Mouse (Mus musculus): Measurements from ENCODE around the gene Glipr1.
"Not testable (repeated sequence)": the region's sequence is repeated elsewhere in the genome, so short reads cannot be mapped to it uniquely, and the experiment has no call there.

Gene Glipr1

DNA sequence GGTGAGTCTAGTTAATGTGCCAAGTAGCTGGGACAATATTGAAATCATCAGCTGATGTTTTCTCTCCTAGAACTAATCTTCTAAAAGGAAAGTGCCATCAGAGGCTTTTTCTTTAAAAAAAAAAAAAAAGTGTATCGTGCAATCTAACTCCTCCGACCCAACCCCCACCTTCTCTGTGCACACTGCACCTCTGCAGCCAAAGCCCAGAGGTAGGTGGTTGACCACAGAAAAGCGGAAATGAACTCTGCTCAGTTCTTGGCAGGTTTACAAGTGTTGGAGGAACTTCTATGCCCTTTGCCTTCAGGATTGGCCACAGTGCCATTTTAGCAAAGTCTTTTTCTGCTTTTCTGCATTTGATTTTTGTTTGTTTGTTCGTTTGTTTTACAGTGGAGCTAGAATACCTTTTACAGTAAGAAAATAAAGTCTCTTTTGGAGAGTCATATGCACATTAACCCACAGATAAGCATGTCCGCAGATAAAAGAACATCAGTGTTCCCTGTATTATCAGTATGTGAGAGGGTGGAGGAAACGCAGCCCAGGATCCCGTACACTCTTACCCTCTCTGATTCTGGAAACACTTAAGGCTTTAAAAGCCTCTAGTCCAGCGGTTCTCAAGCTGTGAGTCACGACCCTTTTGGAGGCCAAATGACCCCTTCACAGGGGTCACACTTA is at the start of gene Glipr1:
Gene Glipr1, minus strand, starts transcription at position 88 of the 672 bp plus-strand sequence.
- no peak for DNase-seq (ENCODE audit: low spot score)

- not testable (repeated sequence) for DNase-seq (ENCODE audit: low spot score)
Measured at GRCm38 (mm10) chr10:112051956-112052355, 49.5 kb upstream of the Glipr1 start.

GRCm38 (mm10) chr10:112051220-112051619 is 48.8 kb upstream of the Glipr1 start:
- DNase-seq (ENCODE audit: low spot score): no peak

DNA sequence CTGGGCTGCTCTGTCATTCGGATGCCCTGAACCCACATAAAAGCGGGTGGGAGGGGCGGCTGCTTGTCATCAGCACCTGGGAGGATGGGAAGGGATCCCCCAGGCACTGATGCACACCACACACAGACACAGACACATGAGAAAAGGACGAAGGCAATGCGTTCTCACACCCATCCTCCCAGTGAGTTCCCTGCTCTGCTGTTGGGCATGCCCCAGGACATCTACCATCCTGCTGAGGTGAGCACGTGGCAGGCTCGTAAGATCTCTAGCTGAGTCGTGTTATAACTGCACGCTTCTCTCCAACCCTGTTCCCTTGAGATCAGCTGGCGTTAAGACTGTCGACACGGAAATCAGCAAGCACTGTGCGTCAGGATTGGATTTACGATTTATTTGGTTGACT is 41.9 kb upstream of the Glipr1 start:
- DNase-seq (ENCODE audit: low spot score): not testable (repeated sequence)

DNA sequence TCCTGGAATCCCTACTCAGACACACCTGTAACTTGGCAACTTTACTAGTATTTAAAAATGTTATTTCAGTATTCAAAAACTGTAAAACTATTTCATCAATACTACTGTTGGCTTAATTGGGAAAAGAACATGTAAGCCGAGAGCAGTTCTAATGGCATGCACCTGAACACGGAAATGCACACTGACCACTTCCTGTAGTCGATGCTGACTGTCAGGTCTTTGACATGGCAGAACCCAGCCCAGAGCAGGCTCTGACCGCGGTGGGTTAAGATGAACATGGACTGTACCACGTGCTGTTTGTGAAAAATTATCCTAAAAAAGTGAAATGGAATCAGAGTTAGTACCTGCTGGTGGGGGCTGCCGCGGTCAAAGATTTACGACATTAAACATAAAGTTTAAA is 41.1 kb upstream of the Glipr1 start:
- DNase-seq (ENCODE audit: low spot score): not testable (repeated sequence)

DNA sequence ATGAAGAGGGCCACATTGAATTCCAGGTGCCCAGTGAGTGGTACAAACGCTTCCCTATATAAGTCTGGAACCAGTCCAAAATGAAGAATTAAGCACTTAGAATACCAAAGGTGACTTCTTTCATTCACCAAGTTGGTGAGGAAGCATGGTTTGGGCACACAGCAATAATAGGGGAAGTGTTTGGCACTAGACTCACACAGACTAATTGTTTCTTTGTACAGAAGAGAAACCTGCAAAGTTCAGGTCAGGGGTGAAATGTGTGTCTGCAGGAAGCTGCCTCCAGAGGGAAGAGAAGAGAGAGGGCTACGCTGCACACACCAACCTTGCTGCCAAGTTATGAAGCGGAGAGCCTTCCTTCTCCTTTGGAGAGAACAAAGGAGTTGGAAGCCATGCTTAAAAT is 26.3 kb upstream of the Glipr1 start:
- DNase-seq (ENCODE audit: low spot score): not testable (repeated sequence)

DNA sequence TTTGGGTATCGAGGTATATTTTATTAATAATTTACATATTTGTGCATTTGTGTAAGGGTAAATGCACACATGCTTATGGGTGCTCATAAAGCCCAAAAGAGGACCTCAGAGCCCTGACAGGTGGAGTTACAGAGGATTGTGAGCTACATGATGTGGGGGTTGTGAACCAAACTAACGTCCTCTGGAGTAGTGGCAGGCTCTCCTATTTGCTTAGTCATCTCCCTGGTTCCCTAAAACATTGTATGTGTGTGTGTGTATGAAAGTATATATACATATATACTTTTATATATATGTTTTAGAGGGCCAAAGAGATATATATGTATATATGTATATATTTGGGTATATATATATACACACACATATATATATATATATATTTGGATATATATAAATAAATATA is 21.2 kb upstream of the Glipr1 start:
- no peak for DNase-seq (ENCODE audit: low spot score)

DNA sequence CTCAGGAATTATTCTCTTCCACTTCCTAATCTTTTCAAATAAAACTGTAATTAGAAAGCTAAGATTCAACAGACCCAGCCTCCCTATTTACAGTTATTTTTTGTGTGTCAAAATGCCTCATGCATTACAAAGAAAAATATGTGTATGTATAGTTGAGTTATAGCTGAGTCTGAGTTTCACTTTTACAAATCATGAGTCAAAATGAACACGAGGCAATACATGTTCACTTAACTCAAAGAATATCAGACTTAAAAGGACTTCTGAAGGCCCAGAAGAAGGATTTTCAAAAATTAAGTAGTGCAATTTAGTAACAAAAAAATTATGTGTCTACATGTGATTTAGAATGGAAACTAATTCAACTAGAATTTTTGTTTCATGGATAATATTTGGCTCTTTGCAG is 7.1 kb upstream of the Glipr1 start:
- not testable (repeated sequence) for DNase-seq (ENCODE audit: low spot score)

DNA sequence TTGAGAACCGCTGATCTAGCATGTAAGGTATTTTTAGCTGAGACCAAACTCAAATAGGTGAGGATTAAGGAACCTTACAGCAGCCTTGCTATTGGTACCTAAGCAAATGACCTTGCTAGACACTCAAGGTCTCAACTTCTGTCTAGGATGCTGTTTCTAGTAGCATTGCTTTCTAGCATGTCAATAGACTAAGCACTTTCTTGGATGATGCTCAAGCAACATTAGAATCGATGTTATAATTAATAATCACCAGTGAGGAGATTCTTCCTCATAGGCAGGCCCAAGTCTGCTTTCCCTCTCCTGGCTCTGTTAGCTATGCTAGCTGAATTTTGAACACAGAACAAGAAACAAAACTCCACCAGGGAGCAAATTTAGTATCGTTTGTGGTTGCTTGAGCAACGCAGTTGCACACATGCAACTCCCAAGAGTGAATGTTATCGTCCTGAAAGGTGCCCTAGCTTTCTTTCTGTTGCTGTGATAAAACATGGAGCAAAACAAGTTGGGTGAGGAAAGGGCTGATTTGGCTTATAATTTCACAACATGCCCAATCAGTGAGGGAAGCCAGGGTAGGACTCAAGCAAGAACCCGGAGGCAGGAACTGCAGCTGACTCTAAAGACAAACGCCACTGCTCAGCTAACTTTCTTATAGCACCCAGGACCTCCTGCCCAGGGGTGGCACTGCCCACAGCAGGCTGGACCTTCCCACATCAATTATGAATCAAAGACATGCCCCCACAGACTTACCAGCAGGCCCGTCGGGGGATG is 493 bp downstream of the Glipr1 start:
- no peak for DNase-seq (ENCODE audit: low spot score)

- no peak for DNase-seq (ENCODE audit: low spot score)
Measured at GRCm38 (mm10) chr10:112001350-112001749, 1.1 kb downstream of the Glipr1 start.

- DNase-seq (ENCODE audit: low spot score): no peak
Measured at GRCm38 (mm10) chr10:112000568-112000967, 1.9 kb downstream of the Glipr1 start.

GRCm38 (mm10) chr10:111999765-112000164 is 2.7 kb downstream of the Glipr1 start:
- DNase-seq (ENCODE audit: low spot score): no peak

- DNase-seq (ENCODE audit: low spot score): no peak
Measured at GRCm38 (mm10) chr10:111997671-111998070, 4.8 kb downstream of the Glipr1 start.

DNA sequence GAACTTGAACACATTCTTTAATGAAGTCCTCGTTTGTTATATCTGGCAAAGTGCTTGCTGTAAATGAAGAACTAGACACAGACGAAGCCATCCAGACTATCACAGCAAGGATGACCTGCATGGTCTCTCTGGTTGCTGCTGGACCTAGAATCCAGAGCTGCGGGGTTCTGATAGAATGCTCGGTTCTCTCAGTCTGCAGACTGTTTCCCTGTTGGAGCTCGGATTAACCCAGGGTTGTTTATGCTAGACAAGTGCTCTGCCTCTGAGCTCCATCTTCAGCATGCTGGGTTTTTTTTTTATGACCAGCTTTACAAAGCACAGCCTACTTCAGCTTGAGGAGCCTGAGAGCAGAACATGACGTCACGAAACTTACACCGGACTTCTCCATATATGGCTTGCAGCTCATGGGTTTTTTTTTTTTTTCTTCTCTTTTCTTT is 5.5 kb downstream of the Glipr1 start:
- no peak for DNase-seq (ENCODE audit: low spot score)

DNA sequence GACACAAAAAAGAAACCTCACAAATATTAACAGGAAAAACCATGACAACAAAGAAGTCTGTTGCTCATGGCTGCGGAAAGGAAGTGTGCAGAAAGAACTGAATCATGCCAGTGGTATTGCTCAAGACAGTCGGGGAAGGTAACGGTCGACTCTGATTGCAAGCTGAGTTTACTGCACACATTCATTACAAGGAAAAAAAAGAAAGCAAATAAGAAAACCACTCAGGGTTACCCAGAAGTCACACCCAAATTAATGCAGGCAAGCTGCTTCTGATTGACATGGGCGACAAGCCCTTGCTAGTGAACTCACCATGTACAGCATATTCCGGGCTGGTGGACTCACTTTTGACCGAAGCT is 5.9 kb downstream of the Glipr1 start:
- no peak for DNase-seq (ENCODE audit: low spot score)

DNA sequence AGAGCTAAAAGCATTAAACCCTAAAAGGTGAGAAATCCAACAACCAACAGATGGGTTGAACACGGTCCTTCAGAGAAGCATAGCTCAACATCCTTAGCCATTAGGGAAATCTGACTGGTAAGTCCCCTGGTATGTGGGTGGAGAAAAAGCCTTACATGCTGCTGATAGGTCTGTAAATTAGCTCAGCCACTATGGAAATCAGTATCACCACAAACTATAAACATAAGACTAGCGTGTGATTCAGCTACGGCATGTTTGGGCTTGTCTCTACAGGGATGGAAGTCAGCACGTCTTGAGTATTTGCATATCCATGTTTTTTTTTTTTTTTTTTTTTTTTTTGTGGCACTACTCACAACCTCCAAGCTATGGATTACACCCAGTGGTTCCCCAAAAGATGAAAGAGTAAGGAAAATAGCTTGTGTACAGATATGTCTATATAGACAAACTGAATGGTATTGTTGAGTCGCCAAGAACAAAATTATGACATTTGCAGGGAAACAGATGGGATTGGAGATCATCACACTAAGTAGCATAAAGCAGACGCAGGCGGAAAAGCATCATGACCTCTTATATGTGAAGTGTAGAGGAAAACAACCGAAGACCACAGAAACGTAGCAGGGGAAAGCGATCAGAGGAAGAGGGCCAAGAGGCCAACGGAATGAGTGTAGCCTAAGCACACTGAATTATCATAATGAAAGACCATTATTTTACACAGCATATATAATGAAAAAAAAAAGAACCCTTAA is 6.5 kb downstream of the Glipr1 start:
- no peak for DNase-seq (ENCODE audit: low spot score)

- no peak for DNase-seq (ENCODE audit: low spot score)
Measured at GRCm38 (mm10) chr10:111986453-111986852, 16.0 kb downstream of the Glipr1 start.

- no peak for DNase-seq (ENCODE audit: low spot score)
Measured at GRCm38 (mm10) chr10:111983070-111983469, 19.4 kb downstream of the Glipr1 start.

GRCm38 (mm10) chr10:111977584-111977983 is 24.8 kb downstream of the Glipr1 start:
- peak; percentile 37 for DNase-seq (ENCODE audit: low spot score)

DNA sequence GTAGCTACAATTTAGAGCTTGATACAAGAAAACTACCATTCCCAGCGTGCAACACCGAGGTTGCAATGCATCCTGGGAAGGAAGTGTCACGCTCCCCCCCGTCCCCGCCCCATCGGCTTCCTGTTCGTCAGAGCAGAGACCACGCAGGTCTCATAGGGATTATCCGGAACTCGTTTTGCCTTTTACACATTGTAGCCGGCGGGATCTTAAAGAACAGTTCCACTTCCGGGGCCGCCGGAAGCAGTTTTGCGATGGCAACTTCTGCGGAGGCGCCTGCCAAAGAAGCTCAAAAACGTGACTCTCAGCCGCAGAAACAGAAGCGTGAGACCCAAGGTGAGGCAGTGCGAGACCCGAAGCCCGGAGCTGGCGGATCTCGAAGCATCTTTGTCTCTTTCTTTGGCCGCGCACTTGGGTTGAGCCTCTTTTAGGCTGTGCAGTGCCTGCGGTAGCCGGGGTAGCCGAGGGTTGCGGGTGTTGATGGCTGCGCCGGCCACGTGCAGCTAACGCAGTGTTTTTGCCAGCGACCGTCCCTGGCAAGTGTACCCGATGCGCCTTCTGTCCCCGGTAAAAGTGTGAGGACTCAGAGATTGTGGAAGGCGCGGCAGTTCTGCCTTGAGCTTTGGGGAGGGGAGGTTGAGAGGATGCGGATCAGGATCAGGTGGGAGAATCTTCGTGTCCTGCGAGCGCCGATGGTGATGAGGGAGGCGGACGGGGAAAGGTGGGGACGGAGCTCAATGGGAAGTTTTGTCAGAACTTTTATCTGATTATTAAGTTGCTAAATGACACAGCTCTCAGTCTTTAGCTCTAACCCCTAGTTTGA is 29.7 kb downstream of the Glipr1 start, which contains the start of gene Krr1:
Gene Krr1, plus strand, starts transcription at position 123 of the 820 bp plus-strand sequence.
- DNase-seq (ENCODE audit: low spot score): peak; percentile 86

DNA sequence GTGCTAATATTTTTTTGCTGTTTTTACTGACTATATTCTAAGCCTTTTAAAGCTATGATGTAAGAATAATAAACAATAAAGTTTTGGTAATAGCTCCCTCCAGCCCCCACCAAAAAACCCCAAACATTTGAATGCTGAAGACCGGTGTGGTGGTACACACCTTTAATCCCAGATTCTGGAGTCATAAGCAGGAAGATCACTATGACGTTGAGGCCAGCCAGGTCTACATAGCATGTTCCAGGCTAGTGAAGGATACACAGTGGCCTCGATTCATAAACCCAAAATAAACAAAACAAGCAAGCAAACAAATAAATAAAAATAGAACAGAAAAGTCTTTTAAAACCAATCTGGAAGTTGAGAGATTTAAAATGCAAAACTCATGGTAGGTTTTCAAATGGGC is 30.5 kb downstream of the Glipr1 start:
- no peak for DNase-seq (ENCODE audit: low spot score)

DNA sequence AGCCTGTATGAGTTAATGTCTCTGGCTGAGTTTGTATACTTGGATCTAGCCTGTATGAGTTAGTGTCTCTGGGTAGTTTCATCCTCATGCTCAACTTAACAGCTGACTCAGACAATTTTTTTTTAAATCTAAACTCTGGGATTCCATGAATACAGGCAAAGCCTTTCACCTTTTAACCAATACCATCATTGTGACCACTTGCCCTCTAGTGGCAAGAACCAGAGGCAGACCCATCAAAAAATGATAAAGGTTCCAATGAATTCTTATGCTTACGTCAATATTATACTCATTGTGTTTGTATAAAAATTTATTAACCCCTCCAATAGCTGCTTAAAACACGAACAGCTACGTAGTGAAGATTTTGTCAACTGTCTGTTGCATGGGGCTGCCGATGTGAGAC is 36.0 kb downstream of the Glipr1 start:
- no peak for DNase-seq (ENCODE audit: low spot score)
